In the genomic region with DNA sequence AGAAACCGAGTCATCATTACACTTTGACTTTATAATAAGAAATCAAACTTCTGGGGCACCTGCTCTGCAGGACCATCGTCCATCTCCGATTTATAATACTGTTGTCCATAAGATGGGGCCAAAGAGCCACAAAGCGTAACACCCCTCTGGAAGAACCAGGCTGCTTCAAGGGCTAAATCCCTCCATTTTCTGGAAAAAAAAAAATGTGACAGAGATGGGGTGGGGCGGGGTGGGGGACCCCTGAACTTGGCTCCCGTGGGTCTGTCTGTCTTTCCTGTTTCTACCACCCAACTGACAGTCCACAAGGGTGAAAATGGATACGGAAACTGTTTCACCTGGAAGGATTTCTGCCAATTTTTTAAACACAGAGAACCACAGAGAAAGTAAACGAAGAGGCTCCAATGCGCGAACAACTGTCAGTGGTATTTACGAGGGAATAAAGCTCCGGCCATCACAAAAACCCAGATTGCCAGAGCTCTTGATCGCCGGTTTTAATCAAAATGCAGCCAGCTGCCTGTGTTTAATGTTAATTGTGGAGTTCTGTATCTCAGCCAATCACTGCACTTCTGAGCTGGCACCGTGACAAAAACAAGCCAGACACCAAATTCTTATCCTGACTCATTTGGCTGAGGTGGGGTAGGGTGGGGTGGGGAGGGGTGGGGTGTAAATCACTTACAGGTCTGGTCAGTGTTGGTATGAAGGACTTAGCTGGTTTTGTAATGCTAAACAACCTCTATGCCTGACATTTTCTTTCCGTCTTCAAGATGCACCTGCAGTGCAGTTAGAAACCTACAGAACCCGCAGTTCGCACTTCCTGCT, we compare ENCODE assay signal across 8 mouse cellular contexts.
DNase-seq lines count a peak whose midpoint lies in the region; ATAC-seq lines count a peak whose summit lies in the region.

No protein-coding gene starts in this region.

- H3K4me1 ChIP-seq in forebrain, embryonic 12.5 days = peaks cover 22% of the 10 kb centered on the region
- H3K4me1 ChIP-seq in hindbrain, embryonic 14.5 days (replicated peaks; ENCODE audit: control insufficient read depth, insufficient read depth, low read length) = peaks cover 11% of the 10 kb centered on the region

- peak overlapping the region; percentile 46 for H3K9ac ChIP-seq in forebrain, embryonic 12.5 days
- H3K9ac ChIP-seq in hindbrain, embryonic 14.5 days = peak overlapping the region; percentile 41

- WGBS in forebrain, embryonic 12.5 days = 3% methylated on average over 18 of the region's 18 CpGs
- WGBS in hindbrain, embryonic 14.5 days = 10% methylated on average over 18 of the region's 18 CpGs

- peaks cover 25% of the 10 kb centered on the region; the same call in 1 of the 2 replicates for H3K27me3 ChIP-seq in forebrain, embryonic 12.5 days
- H3K27me3 ChIP-seq in hindbrain, embryonic 14.5 days (ENCODE audit: control insufficient read depth, insufficient read depth, low read length) = peaks cover 20% of the 10 kb centered on the region; the same call in 1 of the 2 replicates

- peak; percentile 51 for DNase-seq in ES-CJ7 (ENCODE audit: low read depth, low spot score)
- DNase-seq in adrenal gland, postnatal 25 days = peak; percentile 50
- DNase-seq in hindbrain, embryonic 14.5 days (ENCODE audit: low spot score) = peak; percentile 83
- peak; percentile 48 for DNase-seq in left cerebral cortex, adult 11 months (ENCODE audit: low spot score)
- peak; percentile 46 for DNase-seq in lung, postnatal 14 days
- peak; percentile 65 for DNase-seq in right cerebral cortex, postnatal 14 days
- DNase-seq in spleen, adult 12 weeks (ENCODE audit: low spot score) = no peak

- H3K36me3 ChIP-seq in forebrain, embryonic 12.5 days (replicated peaks) = no peaks in the 10 kb centered on the region
- no peaks in the 10 kb centered on the region for H3K36me3 ChIP-seq in hindbrain, embryonic 14.5 days (replicated peaks; ENCODE audit: control insufficient read depth, insufficient read depth)

- peak; percentile 79 for ATAC-seq in forebrain, embryonic 12.5 days (ENCODE audit: low FRiP score)
- peak; percentile 65 for ATAC-seq in hindbrain, embryonic 14.5 days (ENCODE audit: low FRiP score)

- H3K27ac ChIP-seq in forebrain, embryonic 12.5 days = peak overlapping the region; percentile 78
- no peak overlapping the region for H3K27ac ChIP-seq in hindbrain, embryonic 14.5 days

- peak overlapping the region; percentile 60 for H3K4me2 ChIP-seq in forebrain, embryonic 12.5 days
- H3K4me2 ChIP-seq in hindbrain, embryonic 14.5 days (replicated peaks) = peak overlapping the region; percentile 60

- H3K9me3 ChIP-seq in forebrain, embryonic 12.5 days = no peaks in the 10 kb centered on the region
- no peaks in the 10 kb centered on the region for H3K9me3 ChIP-seq in hindbrain, embryonic 14.5 days (ENCODE audit: control insufficient read depth, low read length)

- peak overlapping the region; percentile 29 for H3K4me3 ChIP-seq in forebrain, embryonic 12.5 days (replicated peaks)
- H3K4me3 ChIP-seq in hindbrain, embryonic 14.5 days (replicated peaks; ENCODE audit: low read length) = peak overlapping the region; percentile 30
